Mouse (Mus musculus) lung, embryonic 15.5 days (tissue): ENCODE data around the gene Susd1. TPM values are rescaled to one million over a fixed set of nuclear protein-coding genes. Genes with fewer than 3 reads are reported as not detected.

Experiments
- ATAC-seq: fragments of 200-750 bp; cut with Nextera tagmentation; 2 replicates; pipeline ENCODE4 v1.8.0; 2017; ENCODE audit warnings: moderate number of reproducible peaks, borderline replicate concordance; ENCODE audit not compliant: low FRiP score, low TSS enrichment; ENCODE audit errors: extremely low read depth
- H3K27ac ChIP-seq: fragments of 300-500 bp; sonication (generic); 2 replicates; pipeline ENCODE4 v1.5.1; 2015; ENCODE audit warnings: moderate library complexity, mild to moderate bottlenecking, inconsistent platforms
- H3K27me3 ChIP-seq: fragments of 300-500 bp; sonication (generic); 2 replicates; pipeline ENCODE4 v1.6.1; 2015; ENCODE audit warnings: inconsistent platforms
- H3K36me3 ChIP-seq: fragments of 300-500 bp; sonication (generic); 2 replicates; pipeline ENCODE4 v1.6.1; 2015; ENCODE audit warnings: inconsistent platforms
- H3K4me1 ChIP-seq: fragments of 300-500 bp; sonication (generic); 2 replicates; pipeline ENCODE4 v1.6.1; 2015; ENCODE audit warnings: inconsistent platforms
- H3K4me2 ChIP-seq: fragments of 300-500 bp; sonication (generic); 2 replicates; pipeline ENCODE4 v1.6.1; 2015; ENCODE audit warnings: inconsistent platforms, mild to moderate bottlenecking, moderate library complexity
- H3K4me3 ChIP-seq: fragments of 300-500 bp; sonication (generic); 2 replicates; pipeline ENCODE4 v1.5.1; 2015; ENCODE audit warnings: mild to moderate bottlenecking, inconsistent platforms
- H3K9ac ChIP-seq: fragments of 300-500 bp; sonication (generic); 2 replicates; pipeline ENCODE4 v1.6.1; 2015; ENCODE audit warnings: inconsistent platforms
- H3K9me3 ChIP-seq: fragments of 300-500 bp; sonication (generic); 2 replicates; pipeline ENCODE4 v1.6.1; 2016; ENCODE audit warnings: inconsistent platforms
- WGBS: fragments of 180-500 bp; shearing (Covaris S2); methylation state at CpG from one replicate; pipeline ENCODE4 v1.1.7; 2015; 5-methylcytosine and 5-hydroxymethylcytosine counted together
- polyA plus RNA-seq: library from polyadenylated mRNA; unstranded; fragments of >200 nt; fragmentation: Nextera tagmentation; extraction: Ambion mirVana; gene quantifications from 2 replicates; pipeline ENCODE4 v1.2.1, GENCODE M21; 2015

Gene Susd1
- polyA plus RNA-seq, 1 experiment from 2014 or later, result 8.0 TPM

- no peak overlapping the region for H3K4me3 ChIP-seq
- H3K27me3 ChIP-seq, result no peaks in the 10 kb centered on the region
- WGBS, result 80% methylated on average over 6 of the region's 6 CpGs
- H3K4me2 ChIP-seq, result no peak overlapping the region
- ATAC-seq, result no peak
- no peaks in the 10 kb centered on the region for H3K36me3 ChIP-seq
- H3K9me3 ChIP-seq, result no peaks in the 10 kb centered on the region
- H3K4me1 ChIP-seq, result 0 out of 2 replicates have a peak, but pooled peaks cover 2% of the 10 kb centered on the region
- no peak overlapping the region for H3K27ac ChIP-seq
- no peak overlapping the region for H3K9ac ChIP-seq
Observed at GRCm38 (mm10) chr4:59429128-59429527, 9.3 kb downstream of the Susd1 start.

GRCm38 (mm10) chr4:59426429-59426828 lies 12.0 kb downstream of the Susd1 start:
- H3K9ac ChIP-seq, result no peak overlapping the region
- H3K4me2 ChIP-seq, result no peak overlapping the region
- H3K27ac ChIP-seq, result no peak overlapping the region
- no peaks in the 10 kb centered on the region for H3K36me3 ChIP-seq
- ATAC-seq, result no peak
- H3K4me1 ChIP-seq, result peaks cover 11% of the 10 kb centered on the region; the same call in 1 of the 2 replicates
- WGBS, result 74% methylated on average over 5 of the region's 5 CpGs
- no peak overlapping the region for H3K4me3 ChIP-seq
- no peaks in the 10 kb centered on the region for H3K9me3 ChIP-seq
- no peaks in the 10 kb centered on the region for H3K27me3 ChIP-seq

- H3K27me3 ChIP-seq, result no peaks in the 10 kb centered on the region
- H3K4me3 ChIP-seq, result no peak overlapping the region
- H3K9ac ChIP-seq, result no peak overlapping the region
- H3K4me1 ChIP-seq, result peaks cover 19% of the 10 kb centered on the region; the same call in 1 of the 2 replicates
- peak; percentile 47; the same call in 1 of the 2 replicates for ATAC-seq
- H3K4me2 ChIP-seq, result no peak overlapping the region
- no peaks in the 10 kb centered on the region for H3K9me3 ChIP-seq
- peak overlapping the region; percentile 80 for H3K27ac ChIP-seq
- no peaks in the 10 kb centered on the region for H3K36me3 ChIP-seq
Observed at GRCm38 (mm10) chr4:59422808-59423207, 15.6 kb downstream of the Susd1 start.

- Histone ChIP-seq H3K27ac (peak overlapping the region; percentile 80), H3K4me3 (no peak overlapping the region), H3K9ac (no peak overlapping the region), H3K4me1 (peaks cover 19% of the 10 kb centered on the region; the same call in 1 of the 2 replicates), H3K36me3 (no peaks in the 10 kb centered on the region), H3K27me3 (no peaks in the 10 kb centered on the region), H3K9me3 (no peaks in the 10 kb centered on the region), H3K4me2 (no peak overlapping the region)
- 0 out of 2 replicates have a peak, but pooled peaks have one; percentile 40 for ATAC-seq
- WGBS, result 32% methylated on average over 5 of the region's 5 CpGs
Observed at GRCm38 (mm10) chr4:59422025-59422783, 16.2 kb downstream of the Susd1 start.

- WGBS, result 59% methylated on average over 5 of the region's 5 CpGs
- Histone ChIP-seq H3K9ac (no peak overlapping the region), H3K9me3 (no peaks in the 10 kb centered on the region), H3K4me2 (no peak overlapping the region), H3K27ac (peak overlapping the region; percentile 80; the same call in 1 of the 2 replicates), H3K4me1 (peaks cover 19% of the 10 kb centered on the region; the same call in 1 of the 2 replicates), H3K27me3 (no peaks in the 10 kb centered on the region), H3K36me3 (no peaks in the 10 kb centered on the region), H3K4me3 (no peak overlapping the region)
- ATAC-seq, result no peak
Observed at GRCm38 (mm10) chr4:59421369-59421746, 17.1 kb downstream of the Susd1 start.

GRCm38 (mm10) chr4:59420695-59421368 lies 17.6 kb downstream of the Susd1 start:
- H3K9ac ChIP-seq, result no peak overlapping the region
- no peak overlapping the region for H3K27ac ChIP-seq
- no peak for ATAC-seq
- no peaks in the 10 kb centered on the region for H3K27me3 ChIP-seq
- no peak overlapping the region for H3K4me2 ChIP-seq
- no peak overlapping the region for H3K4me3 ChIP-seq
- no peaks in the 10 kb centered on the region for H3K9me3 ChIP-seq
- peaks cover 19% of the 10 kb centered on the region; the same call in 1 of the 2 replicates for H3K4me1 ChIP-seq
- no peaks in the 10 kb centered on the region for H3K36me3 ChIP-seq
- WGBS, result 77% methylated on average over 7 of the region's 7 CpGs

GRCm38 (mm10) chr4:59419211-59419610 lies 19.2 kb downstream of the Susd1 start:
- no peak overlapping the region for H3K4me3 ChIP-seq
- 67% methylated on average over 4 of the region's 4 CpGs for WGBS
- no peak overlapping the region for H3K9ac ChIP-seq
- H3K27me3 ChIP-seq, result no peaks in the 10 kb centered on the region
- no peaks in the 10 kb centered on the region for H3K36me3 ChIP-seq
- no peaks in the 10 kb centered on the region for H3K9me3 ChIP-seq
- no peak overlapping the region for H3K4me2 ChIP-seq
- peaks cover 19% of the 10 kb centered on the region; the same call in 1 of the 2 replicates for H3K4me1 ChIP-seq
- no peak overlapping the region for H3K27ac ChIP-seq
- ATAC-seq, result peak; percentile 43; the same call in 1 of the 2 replicates

- no peaks in the 10 kb centered on the region for H3K9me3 ChIP-seq
- H3K27me3 ChIP-seq, result no peaks in the 10 kb centered on the region
- H3K27ac ChIP-seq, result no peak overlapping the region
- no peaks in the 10 kb centered on the region for H3K36me3 ChIP-seq
- H3K4me3 ChIP-seq, result no peak overlapping the region
- H3K9ac ChIP-seq, result no peak overlapping the region
- 87% methylated on average over 5 of the region's 5 CpGs for WGBS
- no peak for ATAC-seq
- H3K4me2 ChIP-seq, result no peak overlapping the region
- no peaks in the 10 kb centered on the region for H3K4me1 ChIP-seq
Observed at GRCm38 (mm10) chr4:59413428-59413827, 25.0 kb downstream of the Susd1 start.

- Histone ChIP-seq H3K4me2 (no peak overlapping the region), H3K4me3 (no peak overlapping the region), H3K9ac (no peak overlapping the region), H3K27me3 (no peaks in the 10 kb centered on the region), H3K36me3 (no peaks in the 10 kb centered on the region), H3K9me3 (no peaks in the 10 kb centered on the region), H3K27ac (no peak overlapping the region), H3K4me1 (no peaks in the 10 kb centered on the region)
- 83% methylated on average over 9 of the region's 9 CpGs for WGBS
- no peak for ATAC-seq
Observed at GRCm38 (mm10) chr4:59411153-59411552, 27.3 kb downstream of the Susd1 start.

- no peak for ATAC-seq
- no peaks in the 10 kb centered on the region for H3K36me3 ChIP-seq
- no peak overlapping the region for H3K4me2 ChIP-seq
- 73% methylated on average over 4 of the region's 4 CpGs for WGBS
- H3K4me1 ChIP-seq, result peaks cover 10% of the 10 kb centered on the region; the same call in 1 of the 2 replicates
- no peak overlapping the region for H3K4me3 ChIP-seq
- no peaks in the 10 kb centered on the region for H3K9me3 ChIP-seq
- no peak overlapping the region for H3K27ac ChIP-seq
- no peak overlapping the region for H3K9ac ChIP-seq
- H3K27me3 ChIP-seq, result no peaks in the 10 kb centered on the region
Observed at GRCm38 (mm10) chr4:59407766-59408165, 30.7 kb downstream of the Susd1 start.

GRCm38 (mm10) chr4:59404375-59404774 lies 34.1 kb downstream of the Susd1 start:
- WGBS, result 39% methylated on average over 6 of the region's 6 CpGs
- ATAC-seq, result peak; percentile 62; the same call in 1 of the 2 replicates
- 0 out of 2 replicates have a peak overlapping the region, but pooled peaks have one; percentile 6 for H3K27ac ChIP-seq
- peaks cover 12% of the 10 kb centered on the region; the same call in 1 of the 2 replicates for H3K4me1 ChIP-seq
- H3K9me3 ChIP-seq, result no peaks in the 10 kb centered on the region
- no peak overlapping the region for H3K4me3 ChIP-seq
- peak overlapping the region; percentile 32 for H3K4me2 ChIP-seq
- no peak overlapping the region for H3K9ac ChIP-seq
- H3K36me3 ChIP-seq, result no peaks in the 10 kb centered on the region
- no peaks in the 10 kb centered on the region for H3K27me3 ChIP-seq

GRCm38 (mm10) chr4:59400931-59401330 lies 37.5 kb downstream of the Susd1 start:
- no peak overlapping the region for H3K4me3 ChIP-seq
- H3K27me3 ChIP-seq, result no peaks in the 10 kb centered on the region
- H3K4me1 ChIP-seq, result peaks cover 13% of the 10 kb centered on the region; the same call in 1 of the 2 replicates
- no peaks in the 10 kb centered on the region for H3K9me3 ChIP-seq
- ATAC-seq, result no peak
- no peak overlapping the region for H3K9ac ChIP-seq
- 89% methylated on average over 10 of the region's 10 CpGs for WGBS
- no peak overlapping the region for H3K27ac ChIP-seq
- H3K4me2 ChIP-seq, result no peak overlapping the region
- H3K36me3 ChIP-seq, result no peaks in the 10 kb centered on the region
